Mouse (Mus musculus): ENCODE measurements at regions not wholly inside any gene's neighbourhood (a gene's known extent, or its start where the extent isn't known, plus 50 kb on each side); places are given as distances from the start of the nearest gene placed in this dataset.

DNA sequence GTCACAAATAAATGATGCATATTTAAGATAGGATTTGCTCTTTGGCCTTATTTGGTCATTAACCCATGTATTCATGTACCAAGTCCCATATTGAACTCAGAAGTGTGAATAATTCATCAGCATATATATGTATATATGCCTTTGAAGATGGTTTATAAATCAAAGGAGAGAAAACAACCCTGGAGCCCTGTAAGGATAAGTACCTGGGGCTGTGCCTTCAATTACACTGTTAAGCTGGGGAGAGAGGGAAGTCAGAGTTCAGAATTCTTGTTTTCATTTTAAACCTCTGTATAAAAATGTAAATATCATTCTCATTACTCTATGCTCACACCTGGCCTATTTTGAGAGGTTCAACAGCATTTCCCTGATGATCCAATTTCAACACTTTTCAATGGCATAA lies 299.8 kb upstream of the Gm6657 start:
- TF ChIP-seq MYOG (IDR thresholded peaks at IDR 0.05; ENCODE audit: control insufficient read depth, extremely low read depth, insufficient read length) (no peak), CTCF (IDR thresholded peaks at IDR 0.05; ENCODE audit: control insufficient read depth, insufficient read depth, insufficient read length) (no peak), USF1 (IDR thresholded peaks at IDR 0.05; ENCODE audit: low read depth) (no peak), MYOD1 (IDR thresholded peaks at IDR 0.05; ENCODE audit: control insufficient read depth, insufficient read length, low read depth) (no peak), MAX (IDR thresholded peaks at IDR 0.05) (no peak)
